Mouse (Mus musculus) forebrain, embryonic 13.5 days (tissue): Measurements from ENCODE around the gene Smad3. TPM values are rescaled to one million over a fixed set of nuclear protein-coding genes. Genes with fewer than 3 reads are reported as not detected.

Source experiments
- ATAC-seq: fragments of 200-750 bp; cut with Nextera tagmentation; 2 replicates; pipeline ENCODE4 v1.8.0; 2017
- H3K27ac ChIP-seq: fragments of 300-500 bp; sonication (generic); 2 replicates; pipeline ENCODE4 v1.5.1; 2015; ENCODE audit warnings: inconsistent platforms, mild to moderate bottlenecking, moderate library complexity
- H3K27me3 ChIP-seq: fragments of 300-500 bp; sonication (generic); 2 replicates; pipeline ENCODE4 v1.6.1; 2015; ENCODE audit warnings: mild to moderate bottlenecking, inconsistent platforms
- H3K36me3 ChIP-seq: fragments of 300-500 bp; sonication (generic); 2 replicates; pipeline ENCODE4 v1.6.1; 2015; ENCODE audit warnings: mild to moderate bottlenecking, inconsistent platforms; ENCODE audit not compliant: poor library complexity, severe bottlenecking
- H3K4me1 ChIP-seq: fragments of 300-500 bp; sonication (generic); 2 replicates; pipeline ENCODE4 v1.6.1; 2015; ENCODE audit warnings: inconsistent platforms
- H3K4me2 ChIP-seq: fragments of 300-500 bp; sonication (generic); 2 replicates; pipeline ENCODE4 v1.6.1; 2015; ENCODE audit warnings: inconsistent platforms, mild to moderate bottlenecking, moderate library complexity
- H3K4me3 ChIP-seq: fragments of 300-500 bp; sonication (generic); 2 replicates; pipeline ENCODE4 v1.5.1; 2015; ENCODE audit warnings: mild to moderate bottlenecking, inconsistent platforms
- H3K9ac ChIP-seq: fragments of 300-500 bp; sonication (generic); 2 replicates; pipeline ENCODE4 v1.6.1; 2015; ENCODE audit warnings: mild to moderate bottlenecking, inconsistent platforms
- H3K9me3 ChIP-seq: fragments of 300-500 bp; sonication (generic); replicated peaks from 2 replicates; pipeline ENCODE4 v1.6.1; 2016; ENCODE audit warnings: inconsistent platforms
- WGBS: fragments of 180-500 bp; shearing (Covaris S2); methylation state at CpG from one replicate; pipeline ENCODE4 v1.1.7; 2015; 5-methylcytosine and 5-hydroxymethylcytosine counted together
- polyA plus RNA-seq: library from polyadenylated mRNA; unstranded; fragments of >200 nt; fragmentation: Nextera tagmentation; extraction: Ambion mirVana; gene quantifications from 2 replicates; pipeline ENCODE4 v1.2.1, GENCODE M21; 2015

Smad3 gene
- polyA plus RNA-seq, 1 experiment from 2014 or later = 9.9 TPM

DNA sequence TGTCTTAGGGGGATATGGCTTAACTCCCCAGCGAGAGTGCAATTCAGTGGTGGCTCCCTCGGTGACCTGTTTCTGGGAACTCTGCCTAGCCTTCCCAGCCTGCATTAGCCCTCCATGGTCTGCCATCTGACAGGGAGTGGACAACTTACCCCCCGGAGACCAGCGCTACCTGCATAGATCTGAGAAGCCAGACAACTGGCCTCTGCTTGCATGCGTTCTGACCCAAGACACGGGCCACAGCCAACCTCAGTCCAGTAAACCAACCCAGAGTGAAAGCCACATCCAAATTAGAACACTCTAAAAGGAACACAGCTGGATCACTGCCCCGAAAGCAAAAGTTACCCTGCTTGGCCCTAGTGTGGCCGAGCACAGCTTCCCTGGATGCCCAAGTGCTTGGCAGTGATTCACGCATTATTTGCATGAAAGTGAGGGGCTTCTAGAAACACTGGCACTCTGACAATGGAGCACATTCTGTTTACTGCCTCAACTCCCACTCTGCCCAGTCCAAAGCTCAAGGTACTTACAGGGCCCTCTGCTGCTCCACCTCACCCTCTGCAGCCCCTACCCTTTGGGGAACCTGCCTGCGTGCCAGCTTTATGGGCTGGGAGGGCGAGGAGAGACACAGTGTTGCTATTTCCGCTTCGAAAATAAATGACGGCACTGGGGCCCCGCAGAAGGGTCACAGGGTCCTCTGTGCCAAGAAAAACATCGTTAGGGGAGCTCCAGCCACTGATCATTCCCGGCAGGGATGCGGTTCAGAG lies 91.0 kb downstream of the Smad3 start:
- peak; percentile 33; the same call in 1 of the 2 replicates for ATAC-seq
- Histone ChIP-seq H3K4me1 (peaks cover 51% of the 10 kb centered on the region), H3K4me2 (no peak overlapping the region), H3K9me3 (no peaks in the 10 kb centered on the region), H3K36me3 (peaks cover 17% of the 10 kb centered on the region; the same call in 1 of the 2 replicates), H3K9ac (no peak overlapping the region), H3K4me3 (no peak overlapping the region), H3K27me3 (no peaks in the 10 kb centered on the region), H3K27ac (no peak overlapping the region; the same call in 1 of the 2 replicates)
- 61% methylated on average over 18 of the region's 18 CpGs for WGBS

DNA sequence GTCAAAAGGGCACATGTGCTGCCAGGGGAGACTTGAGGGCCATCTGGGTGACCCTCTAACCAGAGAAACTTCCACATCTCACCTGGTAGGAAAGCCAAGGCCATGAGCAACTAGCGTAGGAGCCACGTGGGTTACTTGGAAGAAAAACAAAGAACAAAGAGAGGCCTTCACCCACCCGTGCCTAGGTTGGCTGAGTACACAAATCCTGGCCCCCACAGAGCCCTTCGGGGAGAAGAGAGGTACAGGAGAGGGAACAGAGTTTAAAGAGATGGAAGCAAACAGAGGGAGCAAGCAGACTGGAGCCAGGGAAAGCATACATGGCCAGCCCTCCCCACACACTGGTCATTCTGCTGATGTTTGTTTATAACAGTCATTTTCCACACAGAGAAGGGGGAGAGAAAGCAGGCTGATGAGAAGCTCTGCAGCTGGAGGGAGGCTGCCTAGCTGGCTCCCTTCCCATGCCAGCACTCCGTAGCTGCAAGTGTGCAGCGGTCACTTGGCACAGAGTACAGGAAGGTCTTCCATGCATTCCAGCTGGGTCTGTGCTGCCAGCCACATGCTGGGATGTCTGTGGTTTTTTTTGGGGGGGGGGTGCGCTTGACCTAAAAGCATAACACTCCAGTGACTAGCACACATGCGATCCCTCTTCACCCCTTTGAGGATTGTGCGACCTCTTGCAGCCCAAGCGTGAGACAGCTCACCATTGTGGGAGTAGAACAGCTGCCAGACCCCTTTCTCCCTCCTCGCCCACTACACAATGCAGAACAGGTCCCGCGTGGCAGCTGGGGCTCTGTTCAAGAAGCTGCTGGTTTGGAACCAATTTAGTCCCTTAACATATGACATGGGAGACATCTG lies 92.8 kb downstream of the Smad3 start:
- 0 out of 2 replicates have a peak, but pooled peaks have one; percentile 19 for ATAC-seq
- H3K4me1 ChIP-seq = peaks cover 51% of the 10 kb centered on the region
- 33% methylated on average over 13 of the region's 13 CpGs for WGBS

DNA sequence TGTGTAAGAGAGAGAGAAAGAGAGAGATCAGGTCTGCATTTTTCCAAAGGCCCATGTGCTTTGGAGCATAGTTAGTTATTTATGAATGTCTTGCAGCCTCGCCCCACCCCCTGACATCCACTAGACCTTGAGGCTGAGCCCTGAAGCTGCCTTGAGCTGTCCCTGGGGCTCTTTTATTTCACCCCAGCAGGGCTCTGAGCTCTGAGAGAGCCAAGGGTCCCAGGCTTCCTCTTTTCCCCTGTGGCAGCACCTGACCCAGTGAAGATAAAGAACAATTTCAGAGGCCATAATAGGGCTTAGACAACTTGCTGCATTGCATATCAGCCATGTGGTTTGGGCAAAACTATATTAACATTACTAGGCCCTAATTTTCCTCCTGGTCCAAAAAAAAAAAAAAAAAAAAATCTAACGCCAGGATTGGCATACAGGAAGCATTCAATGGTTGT lies 93.5 kb downstream of the Smad3 start:
- H3K4me1 ChIP-seq = peaks cover 56% of the 10 kb centered on the region
- no peak overlapping the region for H3K9ac ChIP-seq
- ATAC-seq = no peak
- WGBS = 78% methylated on average over 2 of the region's 2 CpGs
- H3K27ac ChIP-seq = 0 out of 2 replicates have a peak overlapping the region, but pooled peaks have one; percentile 1
- no peaks in the 10 kb centered on the region for H3K27me3 ChIP-seq
- H3K9me3 ChIP-seq = no peaks in the 10 kb centered on the region
- peaks cover 28% of the 10 kb centered on the region; the same call in 1 of the 2 replicates for H3K36me3 ChIP-seq
- no peak overlapping the region for H3K4me2 ChIP-seq
- no peak overlapping the region for H3K4me3 ChIP-seq

More for the DNA sequence above, 92.8 kb downstream of the Smad3 start:
- no peak overlapping the region for H3K4me3 ChIP-seq
- no peaks in the 10 kb centered on the region for H3K9me3 ChIP-seq
- H3K27me3 ChIP-seq = no peaks in the 10 kb centered on the region
- no peak overlapping the region for H3K4me2 ChIP-seq
- no peak overlapping the region for H3K9ac ChIP-seq
- peak overlapping the region; percentile 1; the same call in 1 of the 2 replicates for H3K27ac ChIP-seq
- H3K36me3 ChIP-seq = peaks cover 28% of the 10 kb centered on the region; the same call in 1 of the 2 replicates

DNA sequence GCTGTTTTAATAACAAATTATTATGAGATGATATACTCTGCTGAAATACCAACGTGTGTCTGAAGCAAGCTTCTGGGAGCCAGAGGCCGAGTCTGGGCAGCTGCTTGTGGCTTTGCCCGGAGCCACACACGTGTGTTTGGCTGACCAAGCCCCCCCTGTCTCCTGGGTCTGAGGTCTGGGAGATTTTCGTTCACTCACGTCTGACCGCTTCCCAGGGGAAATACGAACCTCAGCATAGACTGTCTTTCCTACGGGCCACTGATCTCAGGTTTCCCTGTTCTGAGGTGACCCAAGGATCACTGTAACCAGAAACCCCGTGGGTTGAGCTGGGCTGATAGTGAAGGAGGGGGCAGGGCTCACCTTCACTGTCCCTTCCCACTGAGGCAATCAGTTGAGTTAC lies 94.6 kb downstream of the Smad3 start:
- Histone ChIP-seq H3K9me3 (no peaks in the 10 kb centered on the region), H3K9ac (no peak overlapping the region), H3K4me2 (no peak overlapping the region), H3K4me1 (peaks cover 57% of the 10 kb centered on the region), H3K27me3 (no peaks in the 10 kb centered on the region), H3K4me3 (no peak overlapping the region), H3K36me3 (peaks cover 28% of the 10 kb centered on the region; the same call in 1 of the 2 replicates), H3K27ac (no peak overlapping the region)
- ATAC-seq = no peak
- WGBS = 85% methylated on average over 10 of the region's 10 CpGs

DNA sequence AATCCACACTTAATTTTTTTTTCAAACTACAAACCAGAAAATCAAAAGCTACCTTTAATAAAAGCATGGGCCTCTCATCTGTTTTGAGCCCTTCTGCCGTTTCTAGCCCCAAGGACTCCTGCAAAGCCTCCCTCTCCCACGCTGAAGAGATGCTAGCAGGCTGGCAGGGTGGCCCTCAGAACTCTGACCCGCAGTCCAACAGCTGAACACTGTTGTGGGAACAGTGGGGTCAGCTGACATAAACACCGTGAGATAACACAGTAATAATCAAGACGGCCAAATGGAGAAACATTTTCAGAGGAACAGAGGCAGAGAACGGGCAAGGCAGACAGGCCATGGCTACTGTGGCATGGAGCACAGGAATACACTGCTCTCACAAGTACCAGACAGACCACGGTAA lies 95.0 kb downstream of the Smad3 start:
- Histone ChIP-seq H3K9me3 (no peaks in the 10 kb centered on the region), H3K27me3 (no peaks in the 10 kb centered on the region), H3K27ac (no peak overlapping the region), H3K4me3 (no peak overlapping the region), H3K4me1 (peaks cover 52% of the 10 kb centered on the region), H3K4me2 (no peak overlapping the region), H3K36me3 (peaks cover 28% of the 10 kb centered on the region; the same call in 1 of the 2 replicates), H3K9ac (no peak overlapping the region)
- WGBS = 87% methylated on average over 7 of the region's 7 CpGs
- no peak for ATAC-seq

DNA sequence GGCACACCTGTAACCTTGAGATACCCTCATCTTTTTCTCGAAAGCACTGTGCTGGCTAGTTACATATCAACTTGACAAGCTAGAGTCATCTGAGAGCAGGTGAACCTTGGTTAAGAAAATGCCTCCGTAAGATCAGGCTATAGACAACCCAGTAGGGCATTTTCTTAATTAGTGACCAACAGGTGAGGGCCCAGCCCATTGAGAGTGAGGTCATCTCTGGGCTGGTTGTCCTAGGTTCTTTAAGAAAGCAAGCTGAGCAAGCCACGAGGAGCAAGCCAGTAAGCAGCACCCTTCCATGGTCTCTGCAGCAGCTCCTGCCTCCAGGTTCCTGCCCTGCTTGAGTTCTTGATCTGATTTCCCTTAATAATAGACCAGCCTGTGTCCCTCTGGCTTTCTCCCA lies 97.1 kb downstream of the Smad3 start:
- no peaks in the 10 kb centered on the region for H3K9me3 ChIP-seq
- no peaks in the 10 kb centered on the region for H3K27me3 ChIP-seq
- no peak overlapping the region for H3K9ac ChIP-seq
- no peak overlapping the region for H3K27ac ChIP-seq
- no peak overlapping the region for H3K4me3 ChIP-seq
- ATAC-seq = no peak
- no peak overlapping the region for H3K4me2 ChIP-seq
- peaks cover 32% of the 10 kb centered on the region for H3K4me1 ChIP-seq
- H3K36me3 ChIP-seq = peaks cover 28% of the 10 kb centered on the region; the same call in 1 of the 2 replicates
- WGBS = 93% methylated on average over 3 of the region's 3 CpGs

DNA sequence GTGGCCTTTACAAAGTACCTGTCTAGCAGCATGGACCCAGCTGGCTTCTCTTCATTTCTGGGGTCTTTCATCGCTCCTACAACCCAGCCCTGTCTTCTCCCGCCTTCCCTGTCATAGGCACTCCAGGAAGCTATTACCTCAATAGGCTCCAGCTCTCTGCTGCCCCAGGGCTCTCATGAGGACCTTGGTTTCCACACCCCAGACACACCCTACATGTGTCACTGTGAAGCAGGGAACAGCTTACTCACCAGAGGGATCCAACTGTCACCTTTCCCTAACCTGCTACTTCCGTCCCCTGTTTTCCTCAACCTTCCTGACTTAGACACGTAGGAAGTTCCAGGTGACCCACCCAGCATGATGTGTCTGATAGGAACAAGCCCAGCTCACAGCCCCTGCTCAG lies 97.7 kb downstream of the Smad3 start:
- Histone ChIP-seq H3K4me2 (no peak overlapping the region), H3K36me3 (peaks cover 33% of the 10 kb centered on the region; the same call in 1 of the 2 replicates), H3K4me1 (peaks cover 30% of the 10 kb centered on the region), H3K9me3 (no peaks in the 10 kb centered on the region), H3K4me3 (no peak overlapping the region), H3K27ac (no peak overlapping the region), H3K27me3 (no peaks in the 10 kb centered on the region), H3K9ac (no peak overlapping the region)
- whole genome bisulfite sequencing = 93% methylated on average over 4 of the region's 4 CpGs
- no peak for ATAC-seq

DNA sequence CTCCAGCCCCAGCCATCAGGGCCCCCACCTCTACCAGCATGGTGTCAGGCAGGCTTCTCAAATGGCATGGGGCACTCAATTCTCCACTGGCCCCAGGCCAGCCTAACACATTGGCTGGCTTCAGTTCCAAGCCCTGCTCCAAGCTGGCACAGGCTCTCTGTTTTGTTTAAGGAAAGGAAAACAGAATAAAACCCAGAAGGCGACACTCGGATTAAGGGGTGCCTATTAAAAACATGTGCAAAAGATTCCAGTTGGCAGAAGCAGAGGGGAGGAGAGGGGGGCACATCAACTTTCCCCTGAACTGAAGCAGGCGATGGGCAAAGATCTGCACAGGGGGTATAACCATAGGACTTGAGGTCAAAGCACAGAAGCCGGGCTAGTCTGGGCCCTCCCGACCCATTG lies 98.8 kb downstream of the Smad3 start:
- no peaks in the 10 kb centered on the region for H3K27me3 ChIP-seq
- H3K27ac ChIP-seq = no peak overlapping the region
- no peaks in the 10 kb centered on the region for H3K9me3 ChIP-seq
- no peak overlapping the region for H3K9ac ChIP-seq
- 51% methylated on average over 5 of the region's 5 CpGs for WGBS
- H3K36me3 ChIP-seq = peaks cover 33% of the 10 kb centered on the region; the same call in 1 of the 2 replicates
- H3K4me3 ChIP-seq = no peak overlapping the region
- H3K4me1 ChIP-seq = peaks cover 30% of the 10 kb centered on the region
- peak; percentile 71 for ATAC-seq
- H3K4me2 ChIP-seq = no peak overlapping the region

DNA sequence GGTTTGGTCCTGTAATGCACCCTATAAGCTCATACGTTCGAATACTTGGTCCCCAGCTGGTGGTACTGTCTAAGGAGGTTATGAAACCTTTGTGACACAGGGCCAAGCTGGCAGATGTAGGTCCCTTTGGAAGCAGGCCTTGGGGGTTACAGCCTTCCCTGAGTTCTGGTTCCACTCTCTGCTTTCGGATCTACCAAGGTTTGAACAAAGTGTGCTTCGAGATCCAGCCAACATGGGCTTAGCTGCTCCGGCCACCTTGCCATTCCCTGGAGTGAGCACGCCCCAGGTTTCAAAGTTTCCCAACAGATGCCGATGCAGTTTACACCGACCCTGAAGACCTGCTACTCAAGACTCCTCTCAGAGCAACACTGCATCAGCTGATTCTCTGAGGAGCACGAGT lies 99.4 kb downstream of the Smad3 start:
- H3K36me3 ChIP-seq = peaks cover 29% of the 10 kb centered on the region; the same call in 1 of the 2 replicates
- WGBS = 89% methylated on average over 9 of the region's 9 CpGs
- H3K27me3 ChIP-seq = no peaks in the 10 kb centered on the region
- no peak overlapping the region for H3K9ac ChIP-seq
- H3K4me1 ChIP-seq = peaks cover 35% of the 10 kb centered on the region
- no peak overlapping the region for H3K4me3 ChIP-seq
- no peak overlapping the region for H3K4me2 ChIP-seq
- ATAC-seq = 0 out of 2 replicates have a peak, but pooled peaks have one; percentile 14
- H3K27ac ChIP-seq = no peak overlapping the region
- H3K9me3 ChIP-seq = no peaks in the 10 kb centered on the region

DNA sequence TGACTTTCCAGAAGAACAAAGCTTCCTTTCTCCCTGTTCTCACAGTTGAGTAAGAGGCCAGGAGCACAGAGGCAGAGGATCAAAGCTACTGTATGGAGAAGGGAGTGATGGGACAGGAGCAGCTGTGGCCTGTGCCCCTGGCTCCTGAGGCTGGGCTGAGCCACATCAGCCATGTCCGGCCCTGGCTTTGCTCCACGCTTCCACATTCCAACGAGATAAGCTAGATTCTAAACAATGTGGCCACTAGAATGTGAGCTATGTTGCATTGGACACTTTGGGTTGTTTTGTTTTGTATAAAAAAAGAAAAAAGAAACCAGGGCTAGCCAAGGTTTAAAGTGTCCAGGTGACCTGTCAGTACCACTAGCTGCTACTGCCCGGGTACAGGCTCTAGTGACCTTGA lies 100.6 kb downstream of the Smad3 start:
- ATAC-seq = no peak
- peaks cover 44% of the 10 kb centered on the region for H3K4me1 ChIP-seq

DNA sequence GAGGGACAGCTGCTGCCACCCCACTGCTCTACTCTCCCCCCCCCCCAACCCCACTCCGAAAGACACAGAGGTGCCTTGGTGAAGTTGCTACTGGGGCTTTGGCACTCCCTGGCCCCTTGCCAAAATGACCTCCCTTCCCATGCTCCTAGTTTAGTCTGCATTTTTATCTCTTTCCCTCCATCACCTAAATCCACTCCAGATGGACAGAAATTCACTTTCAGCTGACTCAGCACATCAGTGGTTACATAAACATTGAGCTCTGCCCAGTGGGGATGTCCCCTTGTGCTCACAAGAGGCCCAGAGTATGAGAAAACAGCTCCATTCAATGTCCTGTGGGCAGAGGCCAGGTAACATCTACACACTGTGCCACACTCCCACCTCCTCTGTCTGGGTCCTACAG lies 102.7 kb downstream of the Smad3 start:
- Histone ChIP-seq H3K4me3 (no peak overlapping the region), H3K36me3 (peaks cover 5% of the 10 kb centered on the region; the same call in 1 of the 2 replicates), H3K9me3 (no peaks in the 10 kb centered on the region), H3K27me3 (no peaks in the 10 kb centered on the region), H3K4me1 (peaks cover 56% of the 10 kb centered on the region), H3K4me2 (no peak overlapping the region), H3K27ac (peak overlapping the region; percentile 25; the same call in 1 of the 2 replicates), H3K9ac (no peak overlapping the region)
- no peak for ATAC-seq
- WGBS = 75% methylated on average over 1 of the region's 1 CpGs

More for the DNA sequence above, 100.6 kb downstream of the Smad3 start:
- H3K4me3 ChIP-seq = no peak overlapping the region
- no peak overlapping the region for H3K9ac ChIP-seq
- H3K9me3 ChIP-seq = no peaks in the 10 kb centered on the region
- H3K4me2 ChIP-seq = no peak overlapping the region
- WGBS = 83% methylated on average over 4 of the region's 4 CpGs
- H3K27me3 ChIP-seq = no peaks in the 10 kb centered on the region
- H3K36me3 ChIP-seq = peaks cover 20% of the 10 kb centered on the region; the same call in 1 of the 2 replicates
- no peak overlapping the region for H3K27ac ChIP-seq

DNA sequence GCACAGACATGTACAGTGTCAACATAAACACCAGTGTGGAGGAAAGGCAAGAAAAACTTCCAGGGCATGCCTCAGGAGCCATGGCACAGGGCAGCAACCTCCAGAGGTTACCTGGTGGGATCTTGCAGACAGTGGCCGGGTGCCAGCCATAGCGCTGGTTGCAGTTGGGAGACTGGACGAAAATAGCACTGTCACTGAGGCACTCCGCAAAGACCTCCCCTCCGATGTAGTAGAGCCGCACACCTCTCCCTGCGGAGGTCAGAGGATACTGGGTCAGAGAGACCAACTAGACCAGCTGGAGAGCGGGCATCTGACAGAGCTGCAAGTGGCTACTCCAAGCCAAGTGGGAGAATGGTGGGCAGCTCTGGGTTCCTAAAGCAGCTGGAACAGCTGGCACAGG lies 103.2 kb downstream of the Smad3 start:
- peaks cover 10% of the 10 kb centered on the region; the same call in 1 of the 2 replicates for H3K36me3 ChIP-seq
- no peak for ATAC-seq
- no peaks in the 10 kb centered on the region for H3K27me3 ChIP-seq
- peaks cover 53% of the 10 kb centered on the region for H3K4me1 ChIP-seq
- H3K9me3 ChIP-seq = no peaks in the 10 kb centered on the region
- no peak overlapping the region; the same call in 1 of the 2 replicates for H3K27ac ChIP-seq
- H3K4me2 ChIP-seq = no peak overlapping the region
- no peak overlapping the region for H3K4me3 ChIP-seq
- no peak overlapping the region for H3K9ac ChIP-seq
- WGBS = 87% methylated on average over 8 of the region's 8 CpGs
